ENCODE assay signal across 12 mouse cellular contexts in genomic region chr15:82277591-82277990, GRCm38 (mm10). TPM values are rescaled to one million over a fixed set of nuclear protein-coding genes. Genes with fewer than 3 reads are reported as not detected.
DNase-seq lines count a peak whose midpoint lies in the region; ATAC-seq and TF ChIP-seq lines count a peak whose summit lies in the region.
"Had no signal": no experiment of that assay in that cellular context is flagged by ENCODE, and none has a peak within 500 bp of the region (broad histone marks: within the 10 kb centered on the region; RNA-seq: fewer than 3 reads in every experiment).

No protein-coding gene starts in this region.

- peaks cover 36% of the 10 kb centered on the region for H3K4me1 ChIP-seq in midbrain, embryonic 12.5 days
- H3K4me1 ChIP-seq in thymus, adult 2 months (replicated peaks; ENCODE audit: control insufficient read depth, insufficient read depth, low read length), result peaks cover 4% of the 10 kb centered on the region; the same call in 1 of the 2 replicates

- H3K4me2 ChIP-seq in midbrain, embryonic 12.5 days (replicated peaks), result peak overlapping the region; percentile 91
- H3K4me2 ChIP-seq: limb, embryonic 13.5 days; lung, embryonic 15.5 days had no signal

- peaks cover 40% of the 10 kb centered on the region for H3K36me3 ChIP-seq in midbrain, embryonic 12.5 days
- H3K36me3 ChIP-seq in thymus, adult 2 months (ENCODE audit: control insufficient read depth, insufficient read depth, low read length), result no peaks in the 10 kb centered on the region
- H3K36me3 ChIP-seq: lung, embryonic 15.5 days had no signal

- 0 out of 2 replicates have a peak overlapping the region, but pooled peaks have one; percentile 20 for H3K27ac ChIP-seq in midbrain, embryonic 12.5 days (replicated peaks)
- H3K27ac ChIP-seq in thymus, adult 2 months (ENCODE audit: control insufficient read depth, insufficient read depth, low read length), result no peak overlapping the region
- H3K27ac ChIP-seq: limb, embryonic 13.5 days; lung, embryonic 15.5 days had no signal

- no peaks in the 10 kb centered on the region for H3K9me3 ChIP-seq in midbrain, embryonic 12.5 days
- H3K9me3 ChIP-seq: limb, embryonic 13.5 days; lung, embryonic 15.5 days had no signal

- no peak for ATAC-seq in midbrain, embryonic 12.5 days (ENCODE audit: low FRiP score, low read depth)

- TF ChIP-seq POLR2A in brain, embryonic 14.5 days (IDR thresholded peaks at IDR 0.05; ENCODE audit: borderline replicate concordance, extremely low read depth, insufficient read depth, insufficient read length, poor library complexity, severe bottlenecking), result no peak
- no peak for TF ChIP-seq POLR2A in thymus, adult 2 months (IDR thresholded peaks at IDR 0.05; ENCODE audit: control insufficient read depth, extremely low read depth, insufficient read depth, low read length, poor library complexity)

- H3K27me3 ChIP-seq in midbrain, embryonic 12.5 days, result peaks cover 20% of the 10 kb centered on the region
- peaks cover 3% of the 10 kb centered on the region; the same call in 1 of the 2 replicates for H3K27me3 ChIP-seq in thymus, adult 2 months (ENCODE audit: control insufficient read depth, insufficient read depth, low read length)

- no peak for TF ChIP-seq CTCF in brain, embryonic 14.5 days (IDR thresholded peaks at IDR 0.05; ENCODE audit: borderline replicate concordance, extremely low read depth, insufficient read depth, insufficient read length)
- TF ChIP-seq CTCF in thymus, adult 2 months (IDR thresholded peaks at IDR 0.05; ENCODE audit: borderline replicate concordance, control insufficient read depth, extremely low read depth, insufficient read depth, low read length, poor library complexity), result no peak

- intact Hi-C loops in heart, postnatal 36 days (cut with DNase I), result no loop called here

- DNase-seq in brain, embryonic 14.5 days (ENCODE audit: low read depth), result peak; percentile 68
- peak; percentile 87 to 92 for DNase-seq in cerebellum, adult 18-20 months
- DNase-seq in frontal cortex, postnatal 36 days (ENCODE audit: low spot score in 2 of 2), result peak; percentile 64 to 66
- DNase-seq in kidney, adult 11 months, result no peak
- DNase-seq in urinary bladder, postnatal 25 days (ENCODE audit: low spot score), result no peak
- no peak for DNase-seq in heart, postnatal 36 days
- DNase-seq in thymus, adult 2 months, result no peak
- DNase-seq: kidney, adult 9 months had no signal

- peak overlapping the region; percentile 71; the same call in 1 of the 2 replicates for H3K4me3 ChIP-seq in midbrain, embryonic 12.5 days
- no peak overlapping the region for H3K4me3 ChIP-seq in thymus, adult 2 months (ENCODE audit: control insufficient read depth, insufficient read depth, low read length)
- H3K4me3 ChIP-seq: limb, embryonic 13.5 days; lung, embryonic 15.5 days had no signal

- WGBS in midbrain, embryonic 12.5 days, result 82% methylated on average over 5 of the region's 5 CpGs
- 11% methylated on average over 5 of the region's 5 CpGs for WGBS in thymus, adult 2 months

- no peak overlapping the region; the same call in 1 of the 2 replicates for H3K9ac ChIP-seq in midbrain, embryonic 12.5 days (replicated peaks)
- H3K9ac ChIP-seq: limb, embryonic 13.5 days; lung, embryonic 15.5 days had no signal

RNA-seq across cellular contexts. Expression of gene Sept3, which starts 2.9 kb away (rescaled TPM):
- 426 and 484 TPM in 2 replicates for polyA plus RNA-seq in brain, embryonic 14.5 days (2012; rRNA removed)
- polyA plus RNA-seq in midbrain, embryonic 12.5 days (2016; fragmentation: Nextera tagmentation; extraction: Ambion mirVana), result 237 and 291 TPM in 2 replicates
- under 1 TPM; 0.35 to 0.36 TPM for total RNA-seq in heart, postnatal 36 days (2021)
- polyA plus RNA-seq in thymus, adult 2 months (2012; rRNA removed), result 3.4 and 4.6 TPM in 2 replicates

RNA-seq across cellular contexts. Expression of gene Wbp2nl, which starts 21.2 kb away (rescaled TPM):
- 0.15 and 0.19 TPM in 2 replicates for polyA plus RNA-seq in brain, embryonic 14.5 days (2012; rRNA removed)
- 0.13 TPM in 1 of 2 replicates, not detected in the other for polyA plus RNA-seq in midbrain, embryonic 12.5 days (2016; fragmentation: Nextera tagmentation; extraction: Ambion mirVana)
- not detected for total RNA-seq in heart, postnatal 36 days (2021)
- polyA plus RNA-seq in thymus, adult 2 months (2012; rRNA removed), result 0.11 and 0.14 TPM in 2 replicates
- polyA plus RNA-seq: heart, embryonic 14.5 days; limb, embryonic 13.5 days had no signal

RNA-seq across cellular contexts. Expression of gene 1500009C09Rik, which starts 25.4 kb away (rescaled TPM):
- polyA plus RNA-seq in brain, embryonic 14.5 days (2012; rRNA removed), result 67.2 and 71.3 TPM in 2 replicates
- polyA plus RNA-seq in midbrain, embryonic 12.5 days (2016; fragmentation: Nextera tagmentation; extraction: Ambion mirVana), result 2.6 and 3.3 TPM in 2 replicates
- total RNA-seq in heart, postnatal 36 days (2021), result not detected
- polyA plus RNA-seq in thymus, adult 2 months (2012; rRNA removed), result 0.08 and 0.24 TPM in 2 replicates
- polyA plus RNA-seq: heart, embryonic 14.5 days; limb, embryonic 13.5 days; lung, embryonic 15.5 days had no signal

RNA-seq across cellular contexts. Expression of gene Cenpm, which starts 33.0 kb away (rescaled TPM):
- 16.5 and 26.2 TPM in 2 replicates for polyA plus RNA-seq in brain, embryonic 14.5 days (2012; rRNA removed)
- polyA plus RNA-seq in midbrain, embryonic 12.5 days (2016; fragmentation: Nextera tagmentation; extraction: Ambion mirVana), result 60.1 and 61.9 TPM in 2 replicates
- total RNA-seq in heart, postnatal 36 days (2021), result under 1 TPM; 0.42 to 0.51 TPM
- 44.8 and 68.0 TPM in 2 replicates for polyA plus RNA-seq in thymus, adult 2 months (2012; rRNA removed)

RNA-seq across cellular contexts. Expression of gene Tnfrsf13c, which starts 53.4 kb away (rescaled TPM):
- 0.26 and 0.30 TPM in 2 replicates for polyA plus RNA-seq in brain, embryonic 14.5 days (2012; rRNA removed)
- polyA plus RNA-seq in midbrain, embryonic 12.5 days (2016; fragmentation: Nextera tagmentation; extraction: Ambion mirVana), result 0.37 TPM in 1 of 2 replicates, not detected in the other
- total RNA-seq in heart, postnatal 36 days (2021), result under 1 TPM; 0.28 to 0.30 TPM
- polyA plus RNA-seq in thymus, adult 2 months (2012; rRNA removed), result 4.3 and 7.0 TPM in 2 replicates

Comparison
In these comparisons a context has a peak if more than half of its experiments do, and no peak if none do; other contexts are left out.
1. DNase-seq: peak in brain, embryonic 14.5 days (single experiment), cerebellum, adult 18-20 months (2 of 2) and frontal cortex, postnatal 36 days (2 of 2); none in kidney, adult 11 months (single experiment), urinary bladder, postnatal 25 days (single experiment), heart, postnatal 36 days (0 of 2) and thymus, adult 2 months (single experiment).
2. RNA of gene Sept3, which starts 2.9 kb away (polyA plus RNA-seq): 426 to 484 TPM in brain, embryonic 14.5 days and 237 to 291 TPM in midbrain, embryonic 12.5 days; 3.4 to 4.6 TPM in thymus, adult 2 months; every median in the first group is over 10 times any median in the second.
3. RNA of gene 1500009C09Rik, which starts 25.4 kb away (polyA plus RNA-seq): 67.2 to 71.3 TPM in brain, embryonic 14.5 days; 2.6 to 3.3 TPM in midbrain, embryonic 12.5 days and 0.08 to 0.24 TPM in thymus, adult 2 months; every median in the first group is over 10 times any median in the second.